Mouse (Mus musculus): Measurements from ENCODE around the gene BC048403. TPM values are rescaled to one million over a fixed set of nuclear protein-coding genes. Genes with fewer than 3 reads are reported as not detected.

Gene BC048403
- polyA plus RNA-seq, 1 experiment, result 7.6 TPM

GRCm38 (mm10) chr10:121800041-121800440 is 60.3 kb downstream of the BC048403 start:
- TF ChIP-seq POLR2A (IDR thresholded peaks at IDR 0.05; ENCODE audit: extremely low read depth, insufficient read depth, low read length), result no peak
- TF ChIP-seq CTCF (IDR thresholded peaks at IDR 0.05; ENCODE audit: extremely low read depth, insufficient read depth, low read length), result no peak
- no peaks in the 10 kb centered on the region for H3K4me1 ChIP-seq (ENCODE audit: control insufficient read depth, insufficient read depth, low read length)
- no peak overlapping the region for H3K27ac ChIP-seq (ENCODE audit: insufficient read depth, low read length)
- no peak overlapping the region for H3K4me3 ChIP-seq (ENCODE audit: insufficient read depth, low read length)

Other genes with a start within 250 kb of the BC048403 start
- gene Tbk1, start 153.2 kb upstream of the BC048403 start, polyA plus RNA-seq (2012; rRNA removed), result 41.5 and 46.4 TPM in 2 replicates
- 60.8 and 64.0 TPM in 2 replicates for gene Xpot, start 113.6 kb upstream of the BC048403 start, polyA plus RNA-seq (2012; rRNA removed)
- gene D930020B18Rik, start 98.3 kb upstream of the BC048403 start, polyA plus RNA-seq (2012; rRNA removed), result 0.31 and 0.38 TPM in 2 replicates